Mouse (Mus musculus): ENCODE results near the gene Zfp672.

Zfp672 gene

GRCm38 (mm10) chr11:58281970-58282496 is 48.1 kb downstream of the Zfp672 start:
- DNase-seq = no peak

GRCm38 (mm10) chr11:58275756-58276155 is 54.4 kb downstream of the Zfp672 start:
- no peak for DNase-seq

- no peak for DNase-seq
Measured at GRCm38 (mm10) chr11:58274572-58274971, 55.6 kb downstream of the Zfp672 start, which contains the start of gene 4930438A08Rik. Gene 4930438A08Rik (plus strand): TSS chr11:58274799.

DNA sequence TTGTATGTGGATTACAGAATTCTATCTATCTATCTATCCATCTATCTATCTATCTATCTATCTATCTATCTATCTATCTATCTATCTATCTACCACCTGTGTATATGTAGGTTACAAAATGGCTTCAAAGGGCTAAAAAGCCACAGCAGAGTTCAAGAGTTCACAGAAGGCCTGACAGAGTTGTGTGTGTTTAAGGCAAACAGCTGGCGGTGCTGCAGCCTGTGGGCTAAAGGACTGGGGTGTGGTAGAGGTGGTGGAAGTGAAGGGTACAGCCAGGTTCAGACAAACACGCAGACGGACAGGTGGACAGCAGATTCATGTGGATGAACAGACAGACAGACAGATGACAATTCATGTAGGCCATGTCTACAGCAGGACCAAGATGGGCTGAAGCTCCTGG is 61.9 kb downstream of the Zfp672 start:
- no peak for DNase-seq

All from embryo, embryonic 11 days (tissue).